Mouse (Mus musculus): ENCODE measurements at regions not wholly inside any gene's neighbourhood (a gene's known extent, or its start where the extent isn't known, plus 50 kb on each side); places are given as distances from the start of the nearest gene placed in this dataset.
A peak's percentile ranks its signal among the peaks of the same experiment; 100 is the strongest.

DNA sequence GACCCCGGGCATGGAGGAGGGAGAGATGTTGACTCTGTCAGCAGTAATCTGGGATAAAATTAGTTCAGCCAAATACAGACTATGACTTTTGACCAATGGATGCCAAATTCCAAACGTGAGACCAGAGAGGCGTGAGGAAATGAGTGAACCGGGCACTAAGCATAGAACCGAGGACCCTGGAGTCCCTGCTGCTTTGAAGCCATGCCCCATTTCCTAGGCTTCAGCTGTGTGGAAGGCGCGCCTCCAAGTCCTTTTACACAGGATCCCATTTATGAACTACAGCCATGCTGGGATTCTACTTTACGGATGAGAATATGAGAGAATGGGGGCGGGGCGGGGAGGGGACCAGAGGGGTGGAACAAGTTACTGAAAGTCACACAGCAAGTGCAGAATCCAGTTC is 155.8 kb downstream of the Utp6 start:
- no peak overlapping the region for H3K4me3 ChIP-seq (ENCODE audit: low read length)
- no peaks in the 10 kb centered on the region for H3K36me3 ChIP-seq (ENCODE audit: control insufficient read depth, insufficient read depth, low read length)
- ATAC-seq (ENCODE audit: low FRiP score, low TSS enrichment): no peak; the same call in 1 of the 2 replicates
- H3K4me2 ChIP-seq (replicated peaks; ENCODE audit: low read depth, low read length): no peak overlapping the region
- no peak overlapping the region for H3K9ac ChIP-seq (ENCODE audit: low read depth, low read length)
- WGBS: 63% methylated on average over 10 of the region's 10 CpGs
- H3K27ac ChIP-seq (ENCODE audit: low read depth, low read length): peak overlapping the region; percentile 87
- peaks cover 14% of the 10 kb centered on the region for H3K4me1 ChIP-seq (ENCODE audit: control insufficient read depth, insufficient read depth, low read length)
- H3K27me3 ChIP-seq (ENCODE audit: control insufficient read depth, insufficient read depth, low read length): no peaks in the 10 kb centered on the region
- 0 out of 2 replicates have a peak, but pooled peaks cover 7% of the 10 kb centered on the region for H3K9me3 ChIP-seq (ENCODE audit: control insufficient read depth, low read length)

DNA sequence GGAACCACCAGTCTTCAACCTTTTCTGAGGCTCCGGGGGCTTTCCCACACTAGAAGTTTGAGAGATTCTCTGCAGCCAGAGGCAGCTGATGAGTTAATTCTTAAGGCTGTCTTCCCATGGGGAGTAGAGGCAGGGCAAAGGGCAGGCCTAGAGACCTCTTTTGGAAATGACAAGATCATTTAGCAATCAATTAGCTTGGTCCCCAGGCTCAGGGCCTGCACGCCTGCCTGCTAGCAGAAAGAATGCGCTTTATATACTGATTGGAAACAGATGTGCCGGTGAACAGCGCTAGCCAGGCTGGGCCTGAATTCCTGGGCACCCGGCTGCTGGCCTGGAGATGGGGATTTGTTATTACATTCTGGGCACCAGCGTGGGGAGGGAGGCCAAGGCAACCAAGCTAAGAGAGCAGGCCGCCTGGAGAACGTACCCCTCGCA is 156.2 kb downstream of the Utp6 start:
- peaks cover 14% of the 10 kb centered on the region for H3K4me1 ChIP-seq (ENCODE audit: control insufficient read depth, insufficient read depth, low read length)
- peak; percentile 53 for ATAC-seq (ENCODE audit: low FRiP score, low TSS enrichment)
- H3K27ac ChIP-seq (ENCODE audit: low read depth, low read length): peak overlapping the region; percentile 87
- no peak overlapping the region for H3K4me2 ChIP-seq (replicated peaks; ENCODE audit: low read depth, low read length)
- WGBS: 36% methylated on average over 10 of the region's 10 CpGs
- no peaks in the 10 kb centered on the region for H3K36me3 ChIP-seq (ENCODE audit: control insufficient read depth, insufficient read depth, low read length)
- 0 out of 2 replicates have a peak, but pooled peaks cover 7% of the 10 kb centered on the region for H3K9me3 ChIP-seq (ENCODE audit: control insufficient read depth, low read length)
- no peaks in the 10 kb centered on the region for H3K27me3 ChIP-seq (ENCODE audit: control insufficient read depth, insufficient read depth, low read length)
- H3K9ac ChIP-seq (ENCODE audit: low read depth, low read length): no peak overlapping the region
- no peak overlapping the region for H3K4me3 ChIP-seq (ENCODE audit: low read length)

DNA sequence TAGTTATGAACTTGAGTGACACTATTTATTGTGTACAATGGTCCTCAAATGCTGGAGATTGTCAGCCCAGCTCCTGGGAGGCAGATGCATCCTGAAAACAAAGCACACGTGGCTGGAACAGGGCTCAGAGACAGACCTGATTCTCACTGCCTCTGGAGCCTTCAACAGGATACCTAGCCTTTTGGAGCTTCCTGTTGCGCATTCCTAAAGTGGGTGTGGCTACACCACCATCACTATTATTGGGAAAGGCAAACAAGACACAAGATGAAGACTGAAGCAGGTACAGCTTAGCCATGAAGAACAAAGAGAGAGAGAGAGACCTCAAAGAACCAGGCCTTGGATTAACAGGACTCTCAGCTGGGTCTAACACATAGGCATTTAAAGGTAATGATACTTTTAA is 158.2 kb downstream of the Utp6 start:
- no peaks in the 10 kb centered on the region for H3K27me3 ChIP-seq (ENCODE audit: control insufficient read depth, insufficient read depth, low read length)
- peaks cover 14% of the 10 kb centered on the region for H3K4me1 ChIP-seq (ENCODE audit: control insufficient read depth, insufficient read depth, low read length)
- 0 out of 2 replicates have a peak, but pooled peaks cover 7% of the 10 kb centered on the region for H3K9me3 ChIP-seq (ENCODE audit: control insufficient read depth, low read length)
- H3K36me3 ChIP-seq (ENCODE audit: control insufficient read depth, insufficient read depth, low read length): no peaks in the 10 kb centered on the region
- ATAC-seq (ENCODE audit: low FRiP score, low TSS enrichment): no peak
- WGBS: 74% methylated on average over 2 of the region's 2 CpGs
- H3K9ac ChIP-seq (ENCODE audit: low read depth, low read length): no peak overlapping the region
- H3K4me2 ChIP-seq (replicated peaks; ENCODE audit: low read depth, low read length): no peak overlapping the region
- H3K27ac ChIP-seq (ENCODE audit: low read depth, low read length): no peak overlapping the region
- no peak overlapping the region for H3K4me3 ChIP-seq (ENCODE audit: low read length)

DNA sequence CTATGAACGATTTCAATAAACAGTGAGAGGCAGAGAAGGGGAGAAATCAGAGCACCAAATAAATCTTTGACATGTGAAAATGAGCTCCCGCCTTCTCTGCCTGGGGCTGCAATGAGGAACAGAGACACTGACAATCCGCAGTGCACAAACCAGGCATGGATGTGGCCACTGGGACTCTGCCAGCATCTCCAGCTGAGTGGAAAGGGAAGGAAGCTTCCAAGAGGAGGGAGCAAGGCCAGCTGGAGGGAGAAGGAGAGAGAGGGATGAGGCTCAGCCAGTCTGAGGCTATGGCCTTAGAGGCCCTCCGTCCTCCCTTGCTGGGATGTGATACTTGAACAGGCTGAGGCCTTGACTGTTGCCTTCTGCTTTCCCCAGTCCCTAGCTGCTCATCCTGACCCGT is 159.2 kb downstream of the Utp6 start:
- no peak overlapping the region for H3K4me3 ChIP-seq (ENCODE audit: low read length)
- ATAC-seq (ENCODE audit: low FRiP score, low TSS enrichment): peak; percentile 4; the same call in 1 of the 2 replicates
- H3K4me1 ChIP-seq (ENCODE audit: control insufficient read depth, insufficient read depth, low read length): peaks cover 14% of the 10 kb centered on the region
- H3K36me3 ChIP-seq (ENCODE audit: control insufficient read depth, insufficient read depth, low read length): no peaks in the 10 kb centered on the region
- 0 out of 2 replicates have a peak, but pooled peaks cover 7% of the 10 kb centered on the region for H3K9me3 ChIP-seq (ENCODE audit: control insufficient read depth, low read length)
- H3K27ac ChIP-seq (ENCODE audit: low read depth, low read length): 0 out of 2 replicates have a peak overlapping the region, but pooled peaks have one; percentile 8
- H3K9ac ChIP-seq (ENCODE audit: low read depth, low read length): no peak overlapping the region
- no peaks in the 10 kb centered on the region for H3K27me3 ChIP-seq (ENCODE audit: control insufficient read depth, insufficient read depth, low read length)
- H3K4me2 ChIP-seq (replicated peaks; ENCODE audit: low read depth, low read length): no peak overlapping the region
- 47% methylated on average over 5 of the region's 5 CpGs for WGBS

DNA sequence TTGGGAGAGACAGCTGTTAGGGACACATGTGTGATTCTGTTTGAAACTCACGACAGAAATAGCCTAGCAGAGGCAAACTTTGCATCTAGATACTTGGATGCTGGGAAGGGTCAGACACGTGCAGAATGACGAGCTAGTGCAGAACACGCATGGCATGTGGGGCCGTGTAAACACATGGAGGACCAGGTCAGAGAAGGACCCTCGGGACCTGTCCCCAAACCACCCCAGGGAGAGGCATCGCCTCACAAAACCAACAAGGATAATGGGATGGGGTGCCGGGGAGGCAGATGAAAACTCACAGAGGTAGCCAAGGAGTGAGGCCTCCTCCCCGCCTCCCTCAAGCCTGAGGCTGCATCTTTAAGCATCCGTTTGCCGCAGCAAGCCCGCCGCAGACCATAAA is 159.6 kb downstream of the Utp6 start:
- Histone ChIP-seq H3K27me3 (ENCODE audit: control insufficient read depth, insufficient read depth, low read length) (no peaks in the 10 kb centered on the region), H3K36me3 (ENCODE audit: control insufficient read depth, insufficient read depth, low read length) (no peaks in the 10 kb centered on the region), H3K4me2 (replicated peaks; ENCODE audit: low read depth, low read length) (no peak overlapping the region), H3K4me1 (ENCODE audit: control insufficient read depth, insufficient read depth, low read length) (peaks cover 12% of the 10 kb centered on the region), H3K27ac (ENCODE audit: low read depth, low read length) (no peak overlapping the region), H3K4me3 (ENCODE audit: low read length) (no peak overlapping the region), H3K9ac (ENCODE audit: low read depth, low read length) (no peak overlapping the region), H3K9me3 (ENCODE audit: control insufficient read depth, low read length) (0 out of 2 replicates have a peak, but pooled peaks cover 7% of the 10 kb centered on the region)
- no peak for ATAC-seq (ENCODE audit: low FRiP score, low TSS enrichment)
- WGBS: 64% methylated on average over 13 of the region's 13 CpGs

DNA sequence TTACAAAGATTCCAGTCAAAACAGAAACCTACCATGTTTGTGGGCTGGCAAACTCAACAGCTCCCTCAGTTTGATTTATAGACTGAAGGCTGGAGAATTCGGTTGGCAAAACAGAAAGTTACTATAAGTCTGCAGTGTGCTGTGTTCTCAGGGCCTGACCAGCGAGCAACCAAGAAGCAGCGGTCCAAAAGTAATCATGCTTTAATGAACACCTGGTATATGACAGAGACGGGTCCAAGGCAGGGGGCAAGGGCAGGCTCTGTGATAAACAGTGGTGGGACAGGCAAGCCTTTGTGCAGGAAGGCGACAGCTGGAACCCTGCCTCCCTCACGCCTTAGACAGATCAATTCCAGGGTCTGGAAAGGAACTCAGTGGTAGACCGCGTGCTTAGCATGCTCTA is 161.9 kb downstream of the Utp6 start:
- no peak overlapping the region for H3K9ac ChIP-seq (ENCODE audit: low read depth, low read length)
- 0 out of 2 replicates have a peak, but pooled peaks cover 7% of the 10 kb centered on the region for H3K9me3 ChIP-seq (ENCODE audit: control insufficient read depth, low read length)
- no peaks in the 10 kb centered on the region for H3K36me3 ChIP-seq (ENCODE audit: control insufficient read depth, insufficient read depth, low read length)
- no peak overlapping the region for H3K27ac ChIP-seq (ENCODE audit: low read depth, low read length)
- no peaks in the 10 kb centered on the region for H3K4me1 ChIP-seq (ENCODE audit: control insufficient read depth, insufficient read depth, low read length)
- WGBS: 24% methylated on average over 8 of the region's 8 CpGs
- H3K4me2 ChIP-seq (replicated peaks; ENCODE audit: low read depth, low read length): no peak overlapping the region
- H3K4me3 ChIP-seq (ENCODE audit: low read length): no peak overlapping the region
- no peak for ATAC-seq (ENCODE audit: low FRiP score, low TSS enrichment)
- no peaks in the 10 kb centered on the region for H3K27me3 ChIP-seq (ENCODE audit: control insufficient read depth, insufficient read depth, low read length)

DNA sequence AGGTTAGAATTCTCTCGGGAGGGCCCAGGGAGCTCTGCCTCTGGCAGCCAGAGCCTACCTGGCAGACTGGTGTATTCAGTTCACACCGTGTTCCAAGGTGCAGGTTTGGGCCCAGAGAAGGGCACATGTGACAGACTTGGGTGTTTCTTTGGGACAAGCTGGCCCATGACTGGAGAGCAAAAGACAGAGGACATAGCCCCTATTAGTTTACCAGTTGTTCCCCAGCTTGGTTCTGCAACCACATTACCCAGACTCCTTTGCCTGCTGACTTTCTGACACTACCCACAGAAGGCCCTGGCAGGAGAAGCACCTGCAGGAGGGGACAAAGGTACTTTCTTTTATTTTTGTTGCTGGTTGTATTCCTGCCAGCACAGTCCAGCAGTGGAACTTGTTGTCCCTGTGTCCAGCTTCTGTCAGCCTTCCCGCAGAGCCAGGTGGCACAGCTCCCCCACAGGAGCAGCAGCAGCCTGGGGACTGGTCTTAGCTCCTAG is 173.9 kb downstream of the Utp6 start:
- 73% methylated on average over 3 of the region's 3 CpGs for WGBS
- Histone ChIP-seq H3K9me3 (ENCODE audit: control insufficient read depth, low read length) (no peaks in the 10 kb centered on the region), H3K4me3 (ENCODE audit: low read length) (no peak overlapping the region), H3K27ac (ENCODE audit: low read depth, low read length) (no peak overlapping the region), H3K9ac (ENCODE audit: low read depth, low read length) (peak overlapping the region; percentile 12; the same call in 1 of the 2 replicates), H3K36me3 (ENCODE audit: control insufficient read depth, insufficient read depth, low read length) (no peaks in the 10 kb centered on the region), H3K27me3 (ENCODE audit: control insufficient read depth, insufficient read depth, low read length) (no peaks in the 10 kb centered on the region), H3K4me1 (ENCODE audit: control insufficient read depth, insufficient read depth, low read length) (peaks cover 32% of the 10 kb centered on the region), H3K4me2 (replicated peaks; ENCODE audit: low read depth, low read length) (no peak overlapping the region)
- no peak for ATAC-seq (ENCODE audit: low FRiP score, low TSS enrichment)

DNA sequence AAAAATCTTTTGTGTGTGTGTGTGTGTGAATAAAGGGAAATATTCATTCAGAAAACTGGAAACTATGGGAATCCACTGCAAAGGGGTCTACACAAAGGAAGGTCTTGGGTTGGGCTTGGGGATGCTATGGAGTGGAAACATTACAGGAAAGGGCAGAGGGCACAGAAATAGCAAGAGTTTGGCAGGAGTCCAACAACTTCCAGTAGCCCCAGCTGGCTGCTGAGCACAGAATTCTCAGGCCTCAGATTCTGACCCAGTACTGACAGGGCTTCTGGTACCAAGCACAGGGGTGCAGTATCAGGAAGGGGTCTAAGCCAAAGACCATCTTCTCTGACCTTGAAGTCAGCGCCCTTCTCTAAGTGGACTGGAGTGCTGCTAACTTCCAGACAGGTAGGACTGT is 174.4 kb downstream of the Utp6 start:
- no peak overlapping the region for H3K4me2 ChIP-seq (replicated peaks; ENCODE audit: low read depth, low read length)
- peaks cover 32% of the 10 kb centered on the region for H3K4me1 ChIP-seq (ENCODE audit: control insufficient read depth, insufficient read depth, low read length)
- ATAC-seq (ENCODE audit: low FRiP score, low TSS enrichment): no peak
- H3K9ac ChIP-seq (ENCODE audit: low read depth, low read length): no peak overlapping the region
- no peak overlapping the region for H3K4me3 ChIP-seq (ENCODE audit: low read length)
- WGBS: 82% methylated on average over 1 of the region's 1 CpGs
- H3K27ac ChIP-seq (ENCODE audit: low read depth, low read length): no peak overlapping the region
- no peaks in the 10 kb centered on the region for H3K9me3 ChIP-seq (ENCODE audit: control insufficient read depth, low read length)
- H3K36me3 ChIP-seq (ENCODE audit: control insufficient read depth, insufficient read depth, low read length): no peaks in the 10 kb centered on the region
- no peaks in the 10 kb centered on the region for H3K27me3 ChIP-seq (ENCODE audit: control insufficient read depth, insufficient read depth, low read length)

DNA sequence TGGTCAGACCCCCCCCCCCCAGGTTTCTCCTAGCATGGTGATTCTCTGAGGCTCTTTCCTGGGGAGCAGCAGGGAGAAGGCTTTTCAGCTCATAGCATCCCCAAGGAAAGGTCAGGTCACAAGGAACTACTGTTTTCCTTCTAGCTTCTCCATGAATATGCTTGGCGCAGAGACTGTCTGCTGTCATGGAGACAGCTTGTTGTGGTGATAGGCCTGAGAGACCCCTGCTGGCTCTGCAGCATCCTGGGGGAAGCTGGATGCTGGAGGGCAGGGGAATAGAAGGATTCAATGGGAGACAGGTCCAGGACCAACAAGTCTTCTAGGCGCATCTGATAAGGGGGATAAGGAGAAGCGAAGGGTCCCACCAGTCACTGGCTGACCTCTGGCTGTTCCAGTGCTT is 178.1 kb downstream of the Utp6 start:
- Histone ChIP-seq H3K4me1 (ENCODE audit: control insufficient read depth, insufficient read depth, low read length) (peaks cover 14% of the 10 kb centered on the region), H3K4me3 (ENCODE audit: low read length) (no peak overlapping the region), H3K27me3 (ENCODE audit: control insufficient read depth, insufficient read depth, low read length) (no peaks in the 10 kb centered on the region), H3K9me3 (ENCODE audit: control insufficient read depth, low read length) (no peaks in the 10 kb centered on the region), H3K36me3 (ENCODE audit: control insufficient read depth, insufficient read depth, low read length) (no peaks in the 10 kb centered on the region), H3K27ac (ENCODE audit: low read depth, low read length) (no peak overlapping the region), H3K4me2 (replicated peaks; ENCODE audit: low read depth, low read length) (no peak overlapping the region), H3K9ac (ENCODE audit: low read depth, low read length) (no peak overlapping the region)
- 75% methylated on average over 3 of the region's 3 CpGs for WGBS
- ATAC-seq (ENCODE audit: low FRiP score, low TSS enrichment): no peak
